11 mouse cellular contexts compared by ENCODE assay signal in the genomic region with DNA sequence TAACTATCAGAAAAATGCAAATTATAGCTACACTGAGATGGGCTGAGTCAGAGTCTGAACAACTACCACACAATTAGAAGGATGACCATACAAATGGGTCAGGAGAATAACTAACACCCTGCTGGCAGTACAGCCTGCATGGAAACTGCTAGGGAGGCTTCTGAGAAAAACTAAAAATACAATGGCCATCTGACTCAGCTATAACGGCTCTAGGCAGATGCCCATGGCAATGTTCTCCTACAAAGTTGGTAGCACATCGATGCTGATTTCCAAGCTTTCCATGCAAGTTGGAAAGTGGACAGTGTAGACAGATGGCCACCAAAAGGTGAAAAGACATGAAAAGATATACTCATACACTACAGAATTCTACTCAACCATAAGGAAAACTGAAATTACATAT.
"Had no signal": no experiment of that assay in that cellular context is flagged by ENCODE, and none has a peak within 500 bp of the region (broad histone marks: within the 10 kb centered on the region; RNA-seq: fewer than 3 reads in every experiment).

No protein-coding gene starts in this region.

- ATAC-seq: liver, postnatal 0 days; midbrain, embryonic 15.5 days had no signal

- DNase-seq: kidney, postnatal 10 days; kidney, postnatal 4 days; liver; liver, embryonic 13.5 days; liver, postnatal 0 days; lung, postnatal 14 days; retina, postnatal 1 day; right cerebral cortex, postnatal 25 days; thymus, adult 2 months; thymus, postnatal 25 days had no signal
